Mouse (Mus musculus): ENCODE data around the gene Cilp2. TPM values are rescaled to one million over a fixed set of nuclear protein-coding genes. Genes with fewer than 3 reads are reported as not detected.

The Cilp2 gene
- total RNA-seq, 2 experiments from 2014 or later = not detected

Other genes starting within 250 kb of the Cilp2 start
- not detected in 2 replicates for gene Zfp964, start 233.2 kb downstream of the Cilp2 start, total RNA-seq (2014; fragmentation: Nextera tagmentation)
- gene Zfp964, start 233.2 kb downstream of the Cilp2 start, total RNA-seq (2017) = 0.13 TPM in 1 of 2 replicates, not detected in the other
- 12.5 and 22.8 TPM in 2 replicates for gene Zfp869, start 177.0 kb downstream of the Cilp2 start, total RNA-seq (2014; fragmentation: Nextera tagmentation)
- 22.8 and 26.0 TPM in 2 replicates for gene Zfp869, start 177.0 kb downstream of the Cilp2 start, total RNA-seq (2017)
- gene Zfp963, start 137.7 kb downstream of the Cilp2 start, total RNA-seq (2014; fragmentation: Nextera tagmentation) = 1.7 and 9.8 TPM in 2 replicates
- 2.2 TPM in 2 replicates for gene Zfp963, start 137.7 kb downstream of the Cilp2 start, total RNA-seq (2017)
- gene Gm20422, start 112.8 kb downstream of the Cilp2 start, total RNA-seq (2014; fragmentation: Nextera tagmentation) = not detected in 2 replicates
- 4.1 TPM in 1 of 2 replicates, not detected in the other for gene Gm20422, start 112.8 kb downstream of the Cilp2 start, total RNA-seq (2017)
- gene Atp13a1, start 96.5 kb downstream of the Cilp2 start, total RNA-seq (2014; fragmentation: Nextera tagmentation) = 33.3 and 43.5 TPM in 2 replicates
- 18.5 and 19.1 TPM in 2 replicates for gene Atp13a1, start 96.5 kb downstream of the Cilp2 start, total RNA-seq (2017)
- gene Zfp866, start 96.5 kb downstream of the Cilp2 start, total RNA-seq (2014; fragmentation: Nextera tagmentation) = 25.1 and 35.3 TPM in 2 replicates
- gene Zfp866, start 96.5 kb downstream of the Cilp2 start, total RNA-seq (2017) = 17.9 and 18.3 TPM in 2 replicates
- gene Gmip, start 79.0 kb downstream of the Cilp2 start, total RNA-seq (2014; fragmentation: Nextera tagmentation) = 53.7 and 60.9 TPM in 2 replicates
- gene Gmip, start 79.0 kb downstream of the Cilp2 start, total RNA-seq (2017) = 26.4 and 43.8 TPM in 2 replicates
- gene Lpar2, start 65.3 kb downstream of the Cilp2 start, total RNA-seq (2014; fragmentation: Nextera tagmentation) = 3.0 and 9.3 TPM in 2 replicates
- gene Lpar2, start 65.3 kb downstream of the Cilp2 start, total RNA-seq (2017) = 1.5 and 1.9 TPM in 2 replicates
- gene Pbx4, start 55.2 kb downstream of the Cilp2 start, total RNA-seq (2014; fragmentation: Nextera tagmentation) = 7.0 and 25.1 TPM in 2 replicates
- 5.6 and 9.3 TPM in 2 replicates for gene Pbx4, start 55.2 kb downstream of the Cilp2 start, total RNA-seq (2017)
- 0.73 TPM in 1 of 2 replicates, not detected in the other for gene Tssk6, start 14.5 kb upstream of the Cilp2 start, total RNA-seq (2014; fragmentation: Nextera tagmentation)
- 1.5 and 2.5 TPM in 2 replicates for gene Tssk6, start 14.5 kb upstream of the Cilp2 start, total RNA-seq (2017)
- gene Ndufa13, start 14.9 kb upstream of the Cilp2 start, total RNA-seq (2014; fragmentation: Nextera tagmentation) = 76.7 and 98.5 TPM in 2 replicates
- 107 and 110 TPM in 2 replicates for gene Ndufa13, start 14.9 kb upstream of the Cilp2 start, total RNA-seq (2017)
- gene Yjefn3, start 15.0 kb upstream of the Cilp2 start, total RNA-seq (2014; fragmentation: Nextera tagmentation) = 2.7 TPM in 1 of 2 replicates, not detected in the other
- not detected in 2 replicates for gene Yjefn3, start 15.0 kb upstream of the Cilp2 start, total RNA-seq (2017)
- 51.7 and 69.2 TPM in 2 replicates for gene Gatad2a, start 108.7 kb upstream of the Cilp2 start, total RNA-seq (2014; fragmentation: Nextera tagmentation)
- 47.5 and 58.2 TPM in 2 replicates for gene Gatad2a, start 108.7 kb upstream of the Cilp2 start, total RNA-seq (2017)
- gene Mau2, start 155.0 kb upstream of the Cilp2 start, total RNA-seq (2014; fragmentation: Nextera tagmentation) = 29.9 and 34.9 TPM in 2 replicates
- gene Mau2, start 155.0 kb upstream of the Cilp2 start, total RNA-seq (2017) = 27.3 and 29.0 TPM in 2 replicates
- gene Sugp1, start 155.1 kb upstream of the Cilp2 start, total RNA-seq (2014; fragmentation: Nextera tagmentation) = 18.4 and 22.6 TPM in 2 replicates
- gene Sugp1, start 155.1 kb upstream of the Cilp2 start, total RNA-seq (2017) = 24.3 and 26.0 TPM in 2 replicates
- gene Tm6sf2, start 185.2 kb upstream of the Cilp2 start, total RNA-seq (2014; fragmentation: Nextera tagmentation) = 3.9 TPM in 1 of 2 replicates, not detected in the other
- gene Tm6sf2, start 185.2 kb upstream of the Cilp2 start, total RNA-seq (2017) = not detected in 2 replicates
- gene Hapln4, start 195.8 kb upstream of the Cilp2 start, total RNA-seq (2014; fragmentation: Nextera tagmentation) = not detected in 2 replicates
- not detected in 2 replicates for gene Hapln4, start 195.8 kb upstream of the Cilp2 start, total RNA-seq (2017)
- not detected in 2 replicates for gene Ncan, start 233.2 kb upstream of the Cilp2 start, total RNA-seq (2014; fragmentation: Nextera tagmentation)
- not detected in 2 replicates for gene Ncan, start 233.2 kb upstream of the Cilp2 start, total RNA-seq (2017)
- 37.0 and 64.5 TPM in 2 replicates for gene Nr2c2ap, start 243.6 kb upstream of the Cilp2 start, total RNA-seq (2014; fragmentation: Nextera tagmentation)
- 8.7 and 9.4 TPM in 2 replicates for gene Nr2c2ap, start 243.6 kb upstream of the Cilp2 start, total RNA-seq (2017)

Measured in granulocyte monocyte progenitor cell, adult 5-6 weeks (primary cell).